Mouse (Mus musculus): ENCODE measurements around the gene Il27ra.

- TF ChIP-seq TAL1 (IDR thresholded peaks at IDR 0.05; ENCODE audit: low read length) (no peak), GATA1 (IDR thresholded peaks at IDR 0.05; ENCODE audit: low read length) (no peak)
Observed at GRCm38 (mm10) chr8:84083829-84084241, 41.4 kb upstream of the Il27ra start.
